Mouse (Mus musculus): ENCODE results near the gene Ccdc134. TPM values are rescaled to one million over a fixed set of nuclear protein-coding genes. Genes with fewer than 3 reads are reported as not detected.

Ccdc134 gene
- total RNA-seq, 2 experiments from 2014 or later = 10.2 to 15.4 TPM

DNA sequence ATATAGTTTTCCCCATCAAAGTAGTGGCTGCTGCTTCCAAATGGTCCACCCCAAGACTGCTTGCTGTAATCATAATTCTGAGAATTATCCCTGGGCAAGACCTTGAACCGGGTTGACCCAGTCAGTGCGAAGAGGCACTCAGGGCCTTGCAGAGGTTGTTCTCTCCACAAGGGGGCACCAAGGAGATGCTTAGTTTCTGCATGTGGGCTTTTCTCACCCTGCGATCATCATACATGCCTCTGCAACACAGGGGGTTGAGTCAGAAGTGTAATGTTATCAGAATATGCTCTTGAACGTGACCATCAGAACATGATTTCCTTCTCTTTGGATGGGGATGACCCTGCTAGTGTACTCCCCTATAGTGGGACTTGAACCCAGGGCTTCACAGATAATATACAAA lies 10.8 kb downstream of the Ccdc134 start:
- no peak overlapping the region for H3K4me3 ChIP-seq
- DNase-seq (ENCODE audit: low spot score in 2 of 2) = peak; percentile 61 to 77
- no peak overlapping the region for H3K27ac ChIP-seq
- TF ChIP-seq CTCF (conservative IDR thresholded peaks at IDR 0.05) = peak; percentile 92

DNA sequence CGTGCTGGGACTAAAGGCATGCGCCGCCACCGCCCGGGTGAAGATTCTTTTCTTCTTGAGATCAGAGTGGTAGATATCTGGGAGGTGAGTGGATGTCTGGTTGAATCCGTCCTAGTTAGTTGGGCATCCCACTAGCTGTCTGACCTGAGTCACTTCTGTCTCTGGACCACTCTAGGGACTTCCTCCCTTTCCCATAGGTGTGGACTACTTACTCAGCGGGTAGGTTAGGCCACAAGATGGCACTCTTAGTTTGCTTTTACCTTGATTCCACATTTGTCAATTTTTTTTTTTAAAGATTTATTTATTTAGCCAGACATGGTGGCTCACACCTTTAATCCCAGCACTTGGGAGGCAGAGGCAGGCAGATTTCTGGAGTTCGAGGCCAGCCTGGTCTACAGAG lies 11.5 kb downstream of the Ccdc134 start:
- TF ChIP-seq CTCF (conservative IDR thresholded peaks at IDR 0.05) = peak; percentile 70
- no peak for DNase-seq (ENCODE audit: low spot score in 2 of 2)
- Histone ChIP-seq H3K27ac (no peak overlapping the region), H3K4me3 (no peak overlapping the region)

DNA sequence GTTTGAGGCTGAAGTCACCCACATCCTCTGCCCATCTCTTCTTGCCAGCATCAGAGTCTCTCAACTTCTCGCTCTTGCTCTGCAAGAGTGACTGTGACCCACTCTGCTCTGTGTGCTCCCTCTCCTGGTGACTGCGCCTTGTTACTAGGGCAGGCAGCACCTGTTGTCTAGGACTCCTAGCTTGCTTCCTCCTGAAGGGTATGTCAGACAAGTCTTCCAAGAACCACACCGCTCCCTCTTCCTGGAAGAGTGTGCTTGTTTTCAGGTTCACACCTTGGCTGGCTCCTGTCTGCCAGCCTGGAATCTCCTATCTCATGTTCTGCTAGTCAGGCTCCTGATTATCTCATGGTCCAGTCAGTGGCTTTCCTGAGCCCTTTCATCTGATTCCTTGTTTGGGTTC lies 12.6 kb downstream of the Ccdc134 start:
- DNase-seq (ENCODE audit: low spot score in 2 of 2) = no peak
- Histone ChIP-seq H3K27ac (no peak overlapping the region), H3K4me3 (no peak overlapping the region)
- peak; percentile 39; the same call in 1 of the 2 replicates for TF ChIP-seq CTCF (conservative IDR thresholded peaks at IDR 0.05)

GRCm38 (mm10) chr15:82144157-82144556 lies 16.4 kb downstream of the Ccdc134 start:
- Histone ChIP-seq H3K27ac (no peak overlapping the region), H3K4me3 (no peak overlapping the region)
- TF ChIP-seq CTCF (conservative IDR thresholded peaks at IDR 0.05) = no peak
- DNase-seq (ENCODE audit: low spot score in 2 of 2) = no peak

DNA sequence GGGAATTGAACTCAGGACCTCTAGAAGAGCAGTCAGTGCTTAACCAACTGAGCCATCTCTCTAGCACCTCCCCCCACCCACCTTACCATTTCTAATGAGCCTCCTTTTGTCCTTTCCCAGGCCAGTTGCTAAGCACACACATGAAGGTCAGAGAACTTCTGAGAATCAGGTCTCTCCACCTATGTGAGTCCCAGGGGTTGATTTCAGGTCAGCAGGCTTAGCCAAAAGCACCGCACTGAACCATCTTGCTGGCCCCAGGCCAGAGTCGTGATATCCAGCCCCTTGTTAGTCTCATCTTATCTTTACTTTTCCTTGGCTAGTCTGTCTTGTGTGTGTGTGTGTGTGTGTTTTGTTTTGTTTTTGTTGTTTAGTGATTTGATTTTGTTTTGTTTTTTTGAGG lies 17.7 kb downstream of the Ccdc134 start:
- H3K4me3 ChIP-seq = no peak overlapping the region
- no peak for TF ChIP-seq CTCF (conservative IDR thresholded peaks at IDR 0.05)
- H3K27ac ChIP-seq = peak overlapping the region; percentile 98; the same call in 1 of the 2 replicates
- no peak for DNase-seq (ENCODE audit: low spot score in 2 of 2)

- H3K27ac ChIP-seq = peak overlapping the region; percentile 98
- no peak for DNase-seq (ENCODE audit: low spot score in 2 of 2)
- peak overlapping the region; percentile 87 for H3K4me3 ChIP-seq
- 0 out of 2 replicates have a peak, but pooled peaks have one; percentile 8 for TF ChIP-seq CTCF (conservative IDR thresholded peaks at IDR 0.05)
Measured at GRCm38 (mm10) chr15:82145851-82146769, 18.4 kb downstream of the Ccdc134 start.

- no peak for TF ChIP-seq CTCF (conservative IDR thresholded peaks at IDR 0.05)
- Histone ChIP-seq H3K27ac (peak within 1 kb of the TSS; percentile 98), H3K4me3 (peak within 1 kb of the TSS; percentile 87)
- peak; percentile 98 to 99 for DNase-seq (ENCODE audit: low spot score in 2 of 2)
Measured at GRCm38 (mm10) chr15:82146770-82147610, 19.3 kb downstream of the Ccdc134 start, which contains the start of gene Srebf2. TSS of gene Srebf2 (plus strand) at chr15:82147181.

DNA sequence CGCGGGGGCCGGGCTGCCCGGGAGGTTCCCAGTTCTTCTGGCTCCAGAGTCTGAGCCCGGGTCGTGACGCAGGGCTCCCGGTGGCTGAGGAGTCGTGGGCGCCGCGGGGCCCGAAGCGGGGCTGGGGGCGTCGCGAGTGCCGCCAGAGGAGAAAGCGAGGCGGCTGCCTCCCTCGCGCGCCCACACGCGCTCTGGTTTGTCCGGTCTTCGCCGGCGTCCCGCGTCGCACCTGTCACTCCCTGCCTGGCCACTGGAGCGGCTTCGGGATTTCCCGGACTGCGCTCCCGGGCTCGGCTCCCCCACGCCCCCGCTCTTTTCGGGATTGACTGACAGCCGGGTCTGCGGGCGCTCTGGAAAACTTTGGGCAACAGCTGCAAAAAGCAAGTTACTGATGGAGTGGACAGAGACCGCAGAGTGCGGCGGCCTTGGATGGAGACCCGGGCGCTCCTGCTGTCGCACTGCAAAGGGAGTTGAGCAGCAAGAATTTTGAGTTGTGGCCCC lies 19.9 kb downstream of the Ccdc134 start:
- DNase-seq (ENCODE audit: low spot score in 2 of 2) = peak in 1 of 2 experiments; percentile 53
- TF ChIP-seq CTCF (conservative IDR thresholded peaks at IDR 0.05) = peak; percentile 56
- Histone ChIP-seq H3K4me3 (peak overlapping the region; percentile 87), H3K27ac (peak overlapping the region; percentile 98)

- TF ChIP-seq CTCF (conservative IDR thresholded peaks at IDR 0.05) = no peak
- Histone ChIP-seq H3K27ac (peak overlapping the region; percentile 98), H3K4me3 (peak overlapping the region; percentile 87)
- no peak for DNase-seq (ENCODE audit: low spot score in 2 of 2)
Measured at GRCm38 (mm10) chr15:82148510-82148911, 20.8 kb downstream of the Ccdc134 start.

DNA sequence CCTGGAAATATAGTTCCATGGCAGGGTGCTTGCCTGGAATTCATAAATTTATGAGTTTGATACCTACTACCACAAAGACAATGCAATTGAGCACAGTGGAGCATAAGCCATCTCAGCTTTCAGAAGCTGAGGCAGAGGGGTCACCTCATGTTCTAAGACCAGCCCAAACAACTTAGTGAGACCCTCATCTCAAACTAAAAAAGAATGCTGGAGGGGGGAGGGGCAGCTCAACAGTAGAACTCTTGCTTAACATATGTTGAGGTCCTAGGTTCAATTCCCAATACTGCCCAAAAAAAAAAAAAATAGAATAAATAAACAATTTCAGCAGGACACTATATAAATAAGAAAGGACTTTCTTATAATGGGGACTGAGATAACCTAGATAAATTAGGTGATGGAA lies 22.3 kb downstream of the Ccdc134 start:
- no peak overlapping the region for H3K27ac ChIP-seq
- TF ChIP-seq CTCF (conservative IDR thresholded peaks at IDR 0.05) = no peak
- no peak overlapping the region for H3K4me3 ChIP-seq
- DNase-seq (ENCODE audit: low spot score in 2 of 2) = no peak

DNA sequence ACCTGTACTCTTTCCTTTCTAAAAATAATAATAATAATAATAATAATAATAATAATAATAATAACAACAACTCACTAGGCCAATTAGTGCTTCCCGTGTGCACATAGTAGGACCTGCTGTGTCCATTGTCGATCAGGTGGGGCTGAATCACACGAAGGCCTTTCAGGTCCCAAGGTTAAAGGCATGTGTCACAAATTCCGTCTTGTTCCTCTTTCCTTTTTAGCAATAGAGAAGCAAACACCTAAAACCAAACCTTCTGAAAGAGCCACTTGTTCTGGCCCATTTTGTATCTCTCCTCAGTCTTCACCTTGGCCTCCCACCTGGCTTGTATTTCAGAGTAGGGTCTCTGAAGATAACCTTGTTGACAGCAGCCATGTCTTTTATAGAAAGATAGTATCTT lies 23.5 kb downstream of the Ccdc134 start:
- no peak for TF ChIP-seq CTCF (conservative IDR thresholded peaks at IDR 0.05)
- H3K4me3 ChIP-seq = no peak overlapping the region
- H3K27ac ChIP-seq = no peak overlapping the region
- no peak for DNase-seq (ENCODE audit: low spot score in 2 of 2)

DNA sequence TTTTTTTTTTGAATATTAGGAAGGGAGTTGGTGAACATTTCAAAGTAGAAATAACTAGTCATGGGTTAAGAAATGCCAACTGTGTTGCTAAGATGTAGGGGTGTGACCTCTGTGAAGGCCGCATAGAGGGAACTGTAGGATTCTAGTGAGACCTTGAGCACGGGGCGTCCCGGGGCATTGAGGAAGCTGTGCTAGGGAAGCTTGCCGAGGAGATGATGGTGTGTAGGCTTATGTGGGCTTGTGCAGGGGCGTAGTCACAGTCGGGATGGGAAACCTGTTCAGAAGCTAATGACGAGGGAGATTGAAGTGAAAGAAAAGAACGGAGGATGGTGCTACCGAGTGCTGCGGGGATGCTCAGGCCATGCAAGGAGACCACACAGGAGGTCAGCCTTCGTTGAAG lies 24.3 kb downstream of the Ccdc134 start:
- no peak for TF ChIP-seq CTCF (conservative IDR thresholded peaks at IDR 0.05)
- no peak for DNase-seq (ENCODE audit: low spot score in 2 of 2)
- Histone ChIP-seq H3K27ac (no peak overlapping the region), H3K4me3 (no peak overlapping the region)

DNA sequence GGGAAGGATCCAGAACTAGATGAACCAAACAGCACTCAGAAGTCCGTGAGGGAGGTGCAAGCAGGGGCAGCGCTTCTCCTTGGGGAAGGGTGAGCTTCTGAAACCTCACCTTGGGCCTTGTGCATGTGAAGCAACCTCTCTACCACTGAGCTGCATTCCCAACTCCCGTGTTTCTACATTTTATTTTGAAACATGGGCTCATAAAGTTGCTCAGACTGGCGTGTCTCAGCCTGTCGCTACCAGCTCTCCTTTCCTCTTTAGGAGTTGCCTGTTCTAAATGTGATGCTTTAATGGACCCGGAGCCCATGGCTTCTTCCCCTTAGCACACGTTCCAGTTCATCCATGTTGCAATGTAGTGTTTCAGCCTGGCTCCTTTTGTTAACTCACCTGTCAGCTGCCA lies 24.7 kb downstream of the Ccdc134 start:
- no peak for TF ChIP-seq CTCF (conservative IDR thresholded peaks at IDR 0.05)
- no peak for DNase-seq (ENCODE audit: low spot score in 2 of 2)
- Histone ChIP-seq H3K4me3 (no peak overlapping the region), H3K27ac (no peak overlapping the region)
